Mouse (Mus musculus): Measurements from ENCODE around the gene H2-M3. TPM values are rescaled to one million over a fixed set of nuclear protein-coding genes. Genes with fewer than 3 reads are reported as not detected.

H2-M3 gene
- polyA plus RNA-seq, 1 experiment from 2014 or later = 0.89 TPM

Other genes with a start within 250 kb of the H2-M3 start
- gene Mog, start 246.8 kb upstream of the H2-M3 start, polyA plus RNA-seq (2014; fragmentation: Nextera tagmentation; extraction: Ambion mirVana) = 0.23 and 0.40 TPM in 2 replicates
- 21.3 and 22.7 TPM in 2 replicates for gene Gabbr1, start 224.3 kb upstream of the H2-M3 start, polyA plus RNA-seq (2014; fragmentation: Nextera tagmentation; extraction: Ambion mirVana)
- not detected in 2 replicates for gene Olfr90, start 181.7 kb upstream of the H2-M3 start, polyA plus RNA-seq (2014; fragmentation: Nextera tagmentation; extraction: Ambion mirVana)
- not detected in 2 replicates for gene Olfr91, start 171.9 kb upstream of the H2-M3 start, polyA plus RNA-seq (2014; fragmentation: Nextera tagmentation; extraction: Ambion mirVana)
- gene Olfr92, start 150.1 kb upstream of the H2-M3 start, polyA plus RNA-seq (2014; fragmentation: Nextera tagmentation; extraction: Ambion mirVana) = not detected in 2 replicates
- gene Olfr93, start 108.7 kb upstream of the H2-M3 start, polyA plus RNA-seq (2014; fragmentation: Nextera tagmentation; extraction: Ambion mirVana) = not detected in 2 replicates
- not detected in 2 replicates for gene Ubd, start 76.3 kb upstream of the H2-M3 start, polyA plus RNA-seq (2014; fragmentation: Nextera tagmentation; extraction: Ambion mirVana)
- not detected in 2 replicates for gene Olfr94, start 69.2 kb upstream of the H2-M3 start, polyA plus RNA-seq (2014; fragmentation: Nextera tagmentation; extraction: Ambion mirVana)
- not detected in 2 replicates for gene Olfr95, start 57.1 kb upstream of the H2-M3 start, polyA plus RNA-seq (2014; fragmentation: Nextera tagmentation; extraction: Ambion mirVana)
- gene Olfr96, start 50.1 kb upstream of the H2-M3 start, polyA plus RNA-seq (2014; fragmentation: Nextera tagmentation; extraction: Ambion mirVana) = not detected in 2 replicates
- not detected in 2 replicates for gene Olfr97, start 32.9 kb upstream of the H2-M3 start, polyA plus RNA-seq (2014; fragmentation: Nextera tagmentation; extraction: Ambion mirVana)
- gene Olfr98, start 6.5 kb upstream of the H2-M3 start, polyA plus RNA-seq (2014; fragmentation: Nextera tagmentation; extraction: Ambion mirVana) = not detected in 2 replicates
- not detected in 2 replicates for gene Olfr99, start 13.2 kb downstream of the H2-M3 start, polyA plus RNA-seq (2014; fragmentation: Nextera tagmentation; extraction: Ambion mirVana)
- gene Olfr101, start 34.1 kb downstream of the H2-M3 start, polyA plus RNA-seq (2014; fragmentation: Nextera tagmentation; extraction: Ambion mirVana) = not detected in 2 replicates
- gene Olfr102, start 46.8 kb downstream of the H2-M3 start, polyA plus RNA-seq (2014; fragmentation: Nextera tagmentation; extraction: Ambion mirVana) = not detected in 2 replicates
- gene Olfr103, start 69.5 kb downstream of the H2-M3 start, polyA plus RNA-seq (2014; fragmentation: Nextera tagmentation; extraction: Ambion mirVana) = not detected in 2 replicates
- not detected in 2 replicates for gene Olfr104-ps, start 89.4 kb downstream of the H2-M3 start, polyA plus RNA-seq (2014; fragmentation: Nextera tagmentation; extraction: Ambion mirVana)
- not detected in 2 replicates for gene Olfr105-ps, start 108.8 kb downstream of the H2-M3 start, polyA plus RNA-seq (2014; fragmentation: Nextera tagmentation; extraction: Ambion mirVana)
- not detected in 2 replicates for gene Olfr106-ps, start 120.2 kb downstream of the H2-M3 start, polyA plus RNA-seq (2014; fragmentation: Nextera tagmentation; extraction: Ambion mirVana)
- not detected in 2 replicates for gene Olfr107, start 129.0 kb downstream of the H2-M3 start, polyA plus RNA-seq (2014; fragmentation: Nextera tagmentation; extraction: Ambion mirVana)
- gene Olfr108, start 175.3 kb downstream of the H2-M3 start, polyA plus RNA-seq (2014; fragmentation: Nextera tagmentation; extraction: Ambion mirVana) = not detected in 2 replicates
- not detected in 2 replicates for gene Olfr109, start 188.7 kb downstream of the H2-M3 start, polyA plus RNA-seq (2014; fragmentation: Nextera tagmentation; extraction: Ambion mirVana)
- not detected in 2 replicates for gene H2-M2, start 213.3 kb downstream of the H2-M3 start, polyA plus RNA-seq (2014; fragmentation: Nextera tagmentation; extraction: Ambion mirVana)
- gene Olfr110, start 222.2 kb downstream of the H2-M3 start, polyA plus RNA-seq (2014; fragmentation: Nextera tagmentation; extraction: Ambion mirVana) = not detected in 2 replicates
- not detected in 2 replicates for gene Olfr111, start 237.8 kb downstream of the H2-M3 start, polyA plus RNA-seq (2014; fragmentation: Nextera tagmentation; extraction: Ambion mirVana)

Measured in neural tube, embryonic 11.5 days (tissue).